Mouse (Mus musculus): ENCODE measurements at regions not wholly inside any gene's neighbourhood (a gene's known extent, or its start where the extent isn't known, plus 50 kb on each side); places are given as distances from the start of the nearest gene placed in this dataset.

- DNase-seq (ENCODE audit: low read depth): peak; percentile 71
- TF ChIP-seq POLR2A (IDR thresholded peaks at IDR 0.05; ENCODE audit: borderline replicate concordance, extremely low read depth, insufficient read depth, insufficient read length, poor library complexity, severe bottlenecking): 0 out of 2 replicates have a peak, but pooled peaks have one; percentile 8
- no peak for TF ChIP-seq CTCF (IDR thresholded peaks at IDR 0.05; ENCODE audit: borderline replicate concordance, extremely low read depth, insufficient read depth, insufficient read length)
These were observed 178.3 kb upstream of the Topaz1 start for GRCm38 (mm10) chr9:122568691-122569441.

- DNase-seq (ENCODE audit: low read depth): peak; percentile 30
- no peak for TF ChIP-seq POLR2A (IDR thresholded peaks at IDR 0.05; ENCODE audit: borderline replicate concordance, extremely low read depth, insufficient read depth, insufficient read length, poor library complexity, severe bottlenecking)
- TF ChIP-seq CTCF (IDR thresholded peaks at IDR 0.05; ENCODE audit: borderline replicate concordance, extremely low read depth, insufficient read depth, insufficient read length): no peak
These were observed 177.4 kb upstream of the Topaz1 start for GRCm38 (mm10) chr9:122569511-122570455.

GRCm38 (mm10) chr9:122571001-122571400 lies 176.1 kb upstream of the Topaz1 start:
- no peak for DNase-seq (ENCODE audit: low read depth)
- TF ChIP-seq POLR2A (IDR thresholded peaks at IDR 0.05; ENCODE audit: borderline replicate concordance, extremely low read depth, insufficient read depth, insufficient read length, poor library complexity, severe bottlenecking) (no peak), CTCF (IDR thresholded peaks at IDR 0.05; ENCODE audit: borderline replicate concordance, extremely low read depth, insufficient read depth, insufficient read length) (no peak)

- no peak for DNase-seq (ENCODE audit: low read depth)
- TF ChIP-seq CTCF (IDR thresholded peaks at IDR 0.05; ENCODE audit: borderline replicate concordance, extremely low read depth, insufficient read depth, insufficient read length): no peak
- no peak for TF ChIP-seq POLR2A (IDR thresholded peaks at IDR 0.05; ENCODE audit: borderline replicate concordance, extremely low read depth, insufficient read depth, insufficient read length, poor library complexity, severe bottlenecking)
These were observed 175.6 kb upstream of the Topaz1 start for GRCm38 (mm10) chr9:122571402-122572059.

GRCm38 (mm10) chr9:122572060-122572835 lies 174.9 kb upstream of the Topaz1 start:
- peak; percentile 96 for DNase-seq (ENCODE audit: low read depth)
- TF ChIP-seq CTCF (IDR thresholded peaks at IDR 0.05; ENCODE audit: borderline replicate concordance, extremely low read depth, insufficient read depth, insufficient read length) (no peak), POLR2A (IDR thresholded peaks at IDR 0.05; ENCODE audit: borderline replicate concordance, extremely low read depth, insufficient read depth, insufficient read length, poor library complexity, severe bottlenecking) (peak; percentile 83)

- DNase-seq (ENCODE audit: low read depth): no peak
These were observed 174.3 kb upstream of the Topaz1 start for GRCm38 (mm10) chr9:122572836-122573267.

GRCm38 (mm10) chr9:122585228-122585627 lies 161.9 kb upstream of the Topaz1 start:
- DNase-seq (ENCODE audit: low read depth): no peak
- no peak for TF ChIP-seq CTCF (IDR thresholded peaks at IDR 0.05; ENCODE audit: borderline replicate concordance, extremely low read depth, insufficient read depth, insufficient read length)
- TF ChIP-seq POLR2A (IDR thresholded peaks at IDR 0.05; ENCODE audit: borderline replicate concordance, extremely low read depth, insufficient read depth, insufficient read length, poor library complexity, severe bottlenecking): no peak

More at GRCm38 (mm10) chr9:122572836-122573267, 174.3 kb upstream of the Topaz1 start:
- TF ChIP-seq POLR2A (IDR thresholded peaks at IDR 0.05; ENCODE audit: borderline replicate concordance, extremely low read depth, insufficient read depth, insufficient read length, poor library complexity, severe bottlenecking) (no peak), CTCF (IDR thresholded peaks at IDR 0.05; ENCODE audit: borderline replicate concordance, extremely low read depth, insufficient read depth, insufficient read length) (no peak)

GRCm38 (mm10) chr9:122586421-122586820 lies 160.7 kb upstream of the Topaz1 start:
- TF ChIP-seq CTCF (IDR thresholded peaks at IDR 0.05; ENCODE audit: borderline replicate concordance, extremely low read depth, insufficient read depth, insufficient read length) (no peak), POLR2A (IDR thresholded peaks at IDR 0.05; ENCODE audit: borderline replicate concordance, extremely low read depth, insufficient read depth, insufficient read length, poor library complexity, severe bottlenecking) (no peak)
- no peak for DNase-seq (ENCODE audit: low read depth)

- TF ChIP-seq POLR2A (IDR thresholded peaks at IDR 0.05; ENCODE audit: borderline replicate concordance, extremely low read depth, insufficient read depth, insufficient read length, poor library complexity, severe bottlenecking) (no peak), CTCF (IDR thresholded peaks at IDR 0.05; ENCODE audit: borderline replicate concordance, extremely low read depth, insufficient read depth, insufficient read length) (no peak)
- no peak for DNase-seq (ENCODE audit: low read depth)
These were observed 160.2 kb upstream of the Topaz1 start for GRCm38 (mm10) chr9:122586986-122587385.

GRCm38 (mm10) chr9:122588246-122588645 lies 158.9 kb upstream of the Topaz1 start:
- DNase-seq (ENCODE audit: low read depth): no peak
- no peak for TF ChIP-seq POLR2A (IDR thresholded peaks at IDR 0.05; ENCODE audit: borderline replicate concordance, extremely low read depth, insufficient read depth, insufficient read length, poor library complexity, severe bottlenecking)
- TF ChIP-seq CTCF (IDR thresholded peaks at IDR 0.05; ENCODE audit: borderline replicate concordance, extremely low read depth, insufficient read depth, insufficient read length): no peak
